Mouse (Mus musculus): ENCODE measurements around the gene Slc35c2. TPM values are rescaled to one million over a fixed set of nuclear protein-coding genes. Genes with fewer than 3 reads are reported as not detected.

The Slc35c2 gene
- polyA plus RNA-seq, 1 experiment: 171 TPM

- Histone ChIP-seq H3K27me3 (ENCODE audit: control insufficient read depth, insufficient read depth, low read length) (peaks cover 4% of the 10 kb centered on the region; the same call in 1 of the 2 replicates), H3K27ac (ENCODE audit: insufficient read depth, low read depth, low read length) (no peak overlapping the region), H3K4me1 (ENCODE audit: control insufficient read depth, insufficient read depth, insufficient read length, low read length) (no peaks in the 10 kb centered on the region), H3K36me3 (ENCODE audit: control insufficient read depth, insufficient read depth, low read length) (no peaks in the 10 kb centered on the region), H3K4me3 (ENCODE audit: low read depth, low read length) (no peak overlapping the region)
- no peak for TF ChIP-seq POLR2A (IDR thresholded peaks at IDR 0.05; ENCODE audit: low read depth, low read length)
- no peak for TF ChIP-seq CTCF (IDR thresholded peaks at IDR 0.05; ENCODE audit: extremely low read depth, insufficient read length, insufficient replicate concordance, low read depth, low read length)
- WGBS: 54% methylated on average over 18 of the region's 18 CpGs
Observed at GRCm38 (mm10) chr2:165262274-165262990, 25.2 kb downstream of the Slc35c2 start.

GRCm38 (mm10) chr2:165259859-165260258, 27.8 kb downstream of the Slc35c2 start:
- Histone ChIP-seq H3K27me3 (ENCODE audit: control insufficient read depth, insufficient read depth, low read length) (no peaks in the 10 kb centered on the region; the same call in 1 of the 2 replicates), H3K4me3 (ENCODE audit: low read depth, low read length) (no peak overlapping the region), H3K36me3 (ENCODE audit: control insufficient read depth, insufficient read depth, low read length) (no peaks in the 10 kb centered on the region), H3K4me1 (ENCODE audit: control insufficient read depth, insufficient read depth, insufficient read length, low read length) (no peaks in the 10 kb centered on the region), H3K27ac (ENCODE audit: insufficient read depth, low read depth, low read length) (no peak overlapping the region)
- WGBS: 78% methylated on average over 8 of the region's 8 CpGs
- TF ChIP-seq CTCF (IDR thresholded peaks at IDR 0.05; ENCODE audit: extremely low read depth, insufficient read length, insufficient replicate concordance, low read depth, low read length) (no peak), POLR2A (IDR thresholded peaks at IDR 0.05; ENCODE audit: low read depth, low read length) (no peak)

GRCm38 (mm10) chr2:165258321-165258720, 29.3 kb downstream of the Slc35c2 start:
- 53% methylated on average over 6 of the region's 6 CpGs for WGBS
- no peak overlapping the region for H3K4me3 ChIP-seq (ENCODE audit: low read depth, low read length)

GRCm38 (mm10) chr2:165257151-165257834, 30.4 kb downstream of the Slc35c2 start:
- no peaks in the 10 kb centered on the region; the same call in 1 of the 2 replicates for H3K27me3 ChIP-seq (ENCODE audit: control insufficient read depth, insufficient read depth, low read length)
- H3K4me3 ChIP-seq (ENCODE audit: low read depth, low read length): no peak overlapping the region
- TF ChIP-seq CTCF (IDR thresholded peaks at IDR 0.05; ENCODE audit: extremely low read depth, insufficient read length, insufficient replicate concordance, low read depth, low read length): no peak
- TF ChIP-seq POLR2A (IDR thresholded peaks at IDR 0.05; ENCODE audit: low read depth, low read length): no peak
- no peaks in the 10 kb centered on the region for H3K4me1 ChIP-seq (ENCODE audit: control insufficient read depth, insufficient read depth, insufficient read length, low read length)
- WGBS: 49% methylated on average over 11 of the region's 11 CpGs
- no peak overlapping the region for H3K27ac ChIP-seq (ENCODE audit: insufficient read depth, low read depth, low read length)
- no peaks in the 10 kb centered on the region for H3K36me3 ChIP-seq (ENCODE audit: control insufficient read depth, insufficient read depth, low read length)

More at GRCm38 (mm10) chr2:165258321-165258720, 29.3 kb downstream of the Slc35c2 start:
- H3K4me1 ChIP-seq (ENCODE audit: control insufficient read depth, insufficient read depth, insufficient read length, low read length): no peaks in the 10 kb centered on the region
- H3K36me3 ChIP-seq (ENCODE audit: control insufficient read depth, insufficient read depth, low read length): no peaks in the 10 kb centered on the region
- H3K27ac ChIP-seq (ENCODE audit: insufficient read depth, low read depth, low read length): no peak overlapping the region
- no peak for TF ChIP-seq POLR2A (IDR thresholded peaks at IDR 0.05; ENCODE audit: low read depth, low read length)
- TF ChIP-seq CTCF (IDR thresholded peaks at IDR 0.05; ENCODE audit: extremely low read depth, insufficient read length, insufficient replicate concordance, low read depth, low read length): no peak
- no peaks in the 10 kb centered on the region; the same call in 1 of the 2 replicates for H3K27me3 ChIP-seq (ENCODE audit: control insufficient read depth, insufficient read depth, low read length)

- Histone ChIP-seq H3K36me3 (ENCODE audit: control insufficient read depth, insufficient read depth, low read length) (no peaks in the 10 kb centered on the region), H3K4me1 (ENCODE audit: control insufficient read depth, insufficient read depth, insufficient read length, low read length) (no peaks in the 10 kb centered on the region), H3K27ac (ENCODE audit: insufficient read depth, low read depth, low read length) (no peak overlapping the region), H3K27me3 (ENCODE audit: control insufficient read depth, insufficient read depth, low read length) (no peaks in the 10 kb centered on the region; the same call in 1 of the 2 replicates), H3K4me3 (ENCODE audit: low read depth, low read length) (no peak overlapping the region)
- 65% methylated on average over 10 of the region's 10 CpGs for WGBS
- TF ChIP-seq CTCF (IDR thresholded peaks at IDR 0.05; ENCODE audit: extremely low read depth, insufficient read length, insufficient replicate concordance, low read depth, low read length) (no peak), POLR2A (IDR thresholded peaks at IDR 0.05; ENCODE audit: low read depth, low read length) (no peak)
Observed at GRCm38 (mm10) chr2:165256213-165256612, 31.5 kb downstream of the Slc35c2 start.

- Histone ChIP-seq H3K4me3 (ENCODE audit: low read depth, low read length) (no peak overlapping the region), H3K36me3 (ENCODE audit: control insufficient read depth, insufficient read depth, low read length) (no peaks in the 10 kb centered on the region), H3K27ac (ENCODE audit: insufficient read depth, low read depth, low read length) (no peak overlapping the region), H3K4me1 (ENCODE audit: control insufficient read depth, insufficient read depth, insufficient read length, low read length) (no peaks in the 10 kb centered on the region), H3K27me3 (ENCODE audit: control insufficient read depth, insufficient read depth, low read length) (no peaks in the 10 kb centered on the region; the same call in 1 of the 2 replicates)
- WGBS: 24% methylated on average over 10 of the region's 10 CpGs
- TF ChIP-seq POLR2A (IDR thresholded peaks at IDR 0.05; ENCODE audit: low read depth, low read length): no peak
- TF ChIP-seq CTCF (IDR thresholded peaks at IDR 0.05; ENCODE audit: extremely low read depth, insufficient read length, insufficient replicate concordance, low read depth, low read length): no peak
Observed at GRCm38 (mm10) chr2:165253867-165254266, 33.8 kb downstream of the Slc35c2 start.

- Histone ChIP-seq H3K36me3 (ENCODE audit: control insufficient read depth, insufficient read depth, low read length) (no peaks in the 10 kb centered on the region), H3K4me1 (ENCODE audit: control insufficient read depth, insufficient read depth, insufficient read length, low read length) (no peaks in the 10 kb centered on the region), H3K27me3 (ENCODE audit: control insufficient read depth, insufficient read depth, low read length) (no peaks in the 10 kb centered on the region; the same call in 1 of the 2 replicates), H3K27ac (ENCODE audit: insufficient read depth, low read depth, low read length) (no peak overlapping the region), H3K4me3 (ENCODE audit: low read depth, low read length) (no peak overlapping the region)
- TF ChIP-seq POLR2A (IDR thresholded peaks at IDR 0.05; ENCODE audit: low read depth, low read length) (no peak), CTCF (IDR thresholded peaks at IDR 0.05; ENCODE audit: extremely low read depth, insufficient read length, insufficient replicate concordance, low read depth, low read length) (no peak)
- 71% methylated on average over 8 of the region's 8 CpGs for WGBS
Observed at GRCm38 (mm10) chr2:165253269-165253668, 34.4 kb downstream of the Slc35c2 start.
